Mouse (Mus musculus) CD4-positive naive resting alpha-beta T cell, adult 57 days (primary cell): ENCODE results near the gene Stxbp3. TPM values are rescaled to one million over a fixed set of nuclear protein-coding genes. Genes with fewer than 3 reads are reported as not detected.

Experiments
- total RNA-seq: library from RNA; stranded (reverse); gene quantifications from one replicate; pipeline ENCODE4 v1.2.4, GENCODE M21; 2023

Stxbp3 gene
- 79.2 TPM for total RNA-seq

GRCm38 (mm10) chr3:108840000-108840715 lies at the start of gene Stxbp3:
Stxbp3 (minus strand) TSS chr3:108840526.

DNA sequence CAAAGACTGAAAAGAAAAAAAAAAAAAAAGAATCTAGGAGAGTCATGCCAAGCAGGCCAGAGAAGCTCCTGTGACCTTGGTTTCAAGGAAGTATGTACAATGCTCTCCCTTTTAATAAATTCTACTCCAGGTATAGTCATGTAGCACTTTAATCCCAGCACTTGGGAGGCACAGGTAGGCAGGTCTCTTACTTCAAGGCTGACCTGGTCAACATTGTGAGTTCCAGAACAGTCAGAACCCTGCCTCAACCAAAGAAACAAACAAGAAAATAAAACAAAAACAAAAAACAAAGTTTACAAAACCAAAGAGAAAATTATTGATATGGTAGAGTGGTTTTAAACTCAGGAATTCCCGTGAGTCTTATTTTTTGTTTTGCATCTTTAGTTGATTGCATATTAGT lies 49.6 kb upstream of the Stxbp3 start, which contains the start of gene Fndc7:
Gene Fndc7, minus strand, starts transcription at position 101 of the 400 bp plus-strand sequence.

Other genes with a start within 250 kb of the Stxbp3 start
- 17.1 TPM for gene Wdr47, start 249.2 kb downstream of the Stxbp3 start, total RNA-seq
- gene Clcc1, start 186.6 kb downstream of the Stxbp3 start, total RNA-seq = 39.8 TPM
- gene Gpsm2, start 118.2 kb downstream of the Stxbp3 start, total RNA-seq = 5.7 TPM
- not detected for gene Aknad1, start 100.9 kb downstream of the Stxbp3 start, total RNA-seq
- not detected for gene Fndc7, start 49.5 kb upstream of the Stxbp3 start, total RNA-seq
- gene Prpf38b, start 71.2 kb upstream of the Stxbp3 start, total RNA-seq = 244 TPM
- 1.3 TPM for gene Henmt1, start 99.3 kb upstream of the Stxbp3 start, total RNA-seq
- not detected for gene Gm9857, start 99.9 kb upstream of the Stxbp3 start, total RNA-seq
- 10.2 TPM for gene Fam102b, start 187.1 kb upstream of the Stxbp3 start, total RNA-seq
- gene Slc25a54, start 239.9 kb upstream of the Stxbp3 start, total RNA-seq = not detected